Mouse (Mus musculus) frontal cortex, adult (tissue): ENCODE measurements around the gene Ptger1.
A peak's percentile ranks its signal among the peaks of the same experiment; 100 is the strongest.

Experiments
- ATAC-seq: cut with Nextera tagmentation; 2 replicates; pipeline ENCODE4 v1.9.2; 2017; ENCODE audit warnings: mild to moderate bottlenecking, moderate library complexity, mixed read lengths; ENCODE audit not compliant: low TSS enrichment

Ptger1 gene

GRCm38 (mm10) chr8:83695351-83696106 is 29.1 kb downstream of the Ptger1 start:
- ATAC-seq, result no peak

- ATAC-seq, result no peak
Observed at GRCm38 (mm10) chr8:83697374-83698220, 31.1 kb downstream of the Ptger1 start.

GRCm38 (mm10) chr8:83698291-83698660 is 31.8 kb downstream of the Ptger1 start:
- ATAC-seq, result peak; percentile 20; the same call in 1 of the 2 replicates

GRCm38 (mm10) chr8:83698661-83699453 is 32.4 kb downstream of the Ptger1 start, which contains the start of gene Pkn1:
Gene Pkn1, minus strand, starts transcription at chr8:83699179.
- peak; percentile 38 for ATAC-seq

- no peak for ATAC-seq
Observed at GRCm38 (mm10) chr8:83699566-83699965, 33.1 kb downstream of the Ptger1 start.

- ATAC-seq, result no peak
Observed at GRCm38 (mm10) chr8:83700423-83701085, 34.1 kb downstream of the Ptger1 start.

GRCm38 (mm10) chr8:83703426-83703825 is 36.9 kb downstream of the Ptger1 start:
- ATAC-seq, result peak; percentile 74

GRCm38 (mm10) chr8:83706411-83706810 is 39.9 kb downstream of the Ptger1 start:
- ATAC-seq, result no peak

GRCm38 (mm10) chr8:83707554-83707953 is 41.1 kb downstream of the Ptger1 start:
- ATAC-seq, result no peak

- no peak for ATAC-seq
Observed at GRCm38 (mm10) chr8:83714676-83715030, 48.2 kb downstream of the Ptger1 start.

GRCm38 (mm10) chr8:83715031-83715690 is 48.7 kb downstream of the Ptger1 start, which contains the start of gene Ddx39:
Gene Ddx39, plus strand, starts transcription at chr8:83715177.
- ATAC-seq, result peak; percentile 100

GRCm38 (mm10) chr8:83715771-83716170 is 49.3 kb downstream of the Ptger1 start:
- no peak for ATAC-seq

GRCm38 (mm10) chr8:83716563-83716962 is 50.1 kb downstream of the Ptger1 start:
- no peak for ATAC-seq

- no peak for ATAC-seq
Observed at GRCm38 (mm10) chr8:83719048-83719447, 52.6 kb downstream of the Ptger1 start.

- no peak for ATAC-seq
Observed at GRCm38 (mm10) chr8:83719693-83720092, 53.2 kb downstream of the Ptger1 start.

GRCm38 (mm10) chr8:83721405-83722025 is 55.0 kb downstream of the Ptger1 start:
- ATAC-seq, result no peak
